Mouse (Mus musculus) myocyte (in vitro differentiated cells): Measurements from ENCODE around the gene Sel1l. TPM values are rescaled to one million over a fixed set of nuclear protein-coding genes. Genes with fewer than 3 reads are reported as not detected.
A peak's percentile ranks its signal among the peaks of the same experiment; 100 is the strongest.

Experiments
- H3K27me3 ChIP-seq: one replicate; pipeline ENCODE4 v1.6.1; 2011; ENCODE audit not compliant: control insufficient read depth, insufficient read depth, insufficient read length
- H3K36me3 ChIP-seq: one replicate; pipeline ENCODE4 v1.6.1; 2011; ENCODE audit not compliant: control insufficient read depth, insufficient read depth
- H3K4me2 ChIP-seq: one replicate; pipeline ENCODE4 v1.6.1; 2011; ENCODE audit warnings: low read depth, control low read depth
- H3K4me3 ChIP-seq: one replicate; pipeline ENCODE4 v1.5.1; 2011; ENCODE audit warnings: mild to moderate bottlenecking, control low read depth, moderate library complexity
- H3K79me2 ChIP-seq: one replicate; pipeline ENCODE4 v1.6.1; 2011; ENCODE audit not compliant: control insufficient read depth, insufficient read depth
- H3ac ChIP-seq: one replicate; pipeline ENCODE4 v1.6.1; 2011; ENCODE audit not compliant: control insufficient read depth, insufficient read length
- CEBPB ChIP-seq: IDR thresholded peaks from 2 replicates; pipeline ENCODE4 v1.6.1; 2011; ENCODE audit warnings: mild to moderate bottlenecking, moderate library complexity; ENCODE audit not compliant: poor library complexity, insufficient read depth, severe bottlenecking
- E2F4 ChIP-seq: IDR thresholded peaks from one replicate; pipeline ENCODE4 v1.6.1; 2011; ENCODE audit warnings: mild to moderate bottlenecking, control low read depth, moderate library complexity; ENCODE audit not compliant: insufficient read depth
- MAX ChIP-seq: IDR thresholded peaks from one replicate; pipeline ENCODE4 v1.6.1; 2011; ENCODE audit warnings: low read depth, mild to moderate bottlenecking, control low read depth
- MYOD1 ChIP-seq, 3 experiments: IDR thresholded peaks; one replicate each; pipeline ENCODE4 v1.6.1; 2011; ENCODE audit warnings: control low read depth in 2 of 3, low read depth in 2 of 3, mild to moderate bottlenecking in 2 of 3, moderate library complexity in 1 of 3; ENCODE audit not compliant: insufficient read length in 2 of 3, control insufficient read depth in 1 of 3
- MYOG ChIP-seq, 3 experiments: IDR thresholded peaks; one replicate each; pipeline ENCODE4 v1.6.1; 2011; ENCODE audit warnings: control low read depth in 2 of 3, low read depth in 2 of 3, mild to moderate bottlenecking in 2 of 3; ENCODE audit not compliant: insufficient read length in 2 of 3, control insufficient read depth in 1 of 3, insufficient read depth in 1 of 3
- POLR2A ChIP-seq: IDR thresholded peaks from one replicate; pipeline ENCODE4 v1.6.1; 2011; ENCODE audit warnings: low read depth, mild to moderate bottlenecking, control low read depth, moderate library complexity; ENCODE audit not compliant: insufficient read length
- POLR2AphosphoS2 ChIP-seq: IDR thresholded peaks from one replicate; pipeline ENCODE4 v1.6.1; 2011; ENCODE audit warnings: low read depth, control low read depth; ENCODE audit not compliant: insufficient read length
- REST ChIP-seq: IDR thresholded peaks from one replicate; pipeline ENCODE4 v1.6.1; 2011; ENCODE audit warnings: mild to moderate bottlenecking, control low read depth, moderate library complexity; ENCODE audit not compliant: insufficient read depth, insufficient read length
- SRF ChIP-seq: IDR thresholded peaks from one replicate; pipeline ENCODE4 v1.6.1; 2011; ENCODE audit warnings: low read depth; ENCODE audit not compliant: control insufficient read depth, insufficient read length
- TCF12 ChIP-seq: IDR thresholded peaks from one replicate; pipeline ENCODE4 v1.6.1; 2011; ENCODE audit warnings: mild to moderate bottlenecking, control low read depth; ENCODE audit not compliant: poor library complexity, insufficient read depth, severe bottlenecking
- TCF3 ChIP-seq: IDR thresholded peaks from one replicate; pipeline ENCODE4 v1.6.1; 2011; ENCODE audit warnings: low read depth, control low read depth; ENCODE audit not compliant: insufficient read length
- USF1 ChIP-seq: IDR thresholded peaks from one replicate; pipeline ENCODE4 v1.6.1; 2011; ENCODE audit warnings: low read depth, mild to moderate bottlenecking, control low read depth, moderate library complexity
- polyA plus RNA-seq: library from polyadenylated mRNA; unstranded; fragments of >200 nt; fragmentation: generic; extraction: Trizol; gene quantifications from one replicate; pipeline ENCODE4 v1.2.1, GENCODE M21; 2012; ENCODE audit warnings: missing spikeins

The Sel1l gene
- polyA plus RNA-seq, 1 experiment, result 54.2 TPM

- H3K4me2 ChIP-seq, result no peak overlapping the region
- H3ac ChIP-seq, result no peak overlapping the region
- H3K4me3 ChIP-seq, result no peak overlapping the region
- H3K36me3 ChIP-seq, result peaks cover 40% of the 10 kb centered on the region
- no peaks in the 10 kb centered on the region for H3K79me2 ChIP-seq
- no peak for TF ChIP-seq MYOD1 (IDR thresholded peaks at IDR 0.05; ENCODE audit: control insufficient read depth in 1 of 3, insufficient read length in 2 of 3, low read depth in 2 of 3)
- TF ChIP-seq E2F4, result no peak
- TF ChIP-seq TCF3, result no peak
- no peak for TF ChIP-seq REST
- no peak for TF ChIP-seq CEBPB
- H3K27me3 ChIP-seq, result no peaks in the 10 kb centered on the region
Observed at GRCm38 (mm10) chr12:91808911-91809310, 40.0 kb downstream of the Sel1l start.

- Histone ChIP-seq H3K4me2 (no peak overlapping the region), H3K27me3 (no peaks in the 10 kb centered on the region), H3K36me3 (peaks cover 33% of the 10 kb centered on the region), H3ac (no peak overlapping the region), H3K4me3 (no peak overlapping the region), H3K79me2 (no peaks in the 10 kb centered on the region)
- no peak for TF ChIP-seq MYOG (IDR thresholded peaks at IDR 0.05; ENCODE audit: control insufficient read depth in 1 of 3, insufficient read depth in 1 of 3, insufficient read length in 2 of 3, low read depth in 2 of 3)
- no peak for TF ChIP-seq MYOD1 (IDR thresholded peaks at IDR 0.05; ENCODE audit: control insufficient read depth in 1 of 3, insufficient read length in 2 of 3, low read depth in 2 of 3)
- TF ChIP-seq POLR2A, result no peak
- no peak for TF ChIP-seq POLR2AphosphoS2
- TF ChIP-seq MAX, result no peak
Observed at GRCm38 (mm10) chr12:91807761-91808160, 41.2 kb downstream of the Sel1l start.

- TF ChIP-seq MYOD1 (IDR thresholded peaks at IDR 0.05; ENCODE audit: control insufficient read depth in 1 of 3, insufficient read length in 2 of 3, low read depth in 2 of 3), result no peak
- TF ChIP-seq TCF12, result no peak
- TF ChIP-seq REST, result no peak
- no peak for TF ChIP-seq MAX
- no peak for TF ChIP-seq SRF
- no peak for TF ChIP-seq POLR2AphosphoS2
- no peak for TF ChIP-seq E2F4
- no peak for TF ChIP-seq MYOG (IDR thresholded peaks at IDR 0.05; ENCODE audit: control insufficient read depth in 1 of 3, insufficient read depth in 1 of 3, insufficient read length in 2 of 3, low read depth in 2 of 3)
- TF ChIP-seq CEBPB, result no peak
- no peak for TF ChIP-seq USF1
- TF ChIP-seq TCF3, result no peak
- no peak for TF ChIP-seq POLR2A
- Histone ChIP-seq H3K4me2 (no peak overlapping the region), H3K27me3 (no peaks in the 10 kb centered on the region), H3ac (no peak overlapping the region), H3K79me2 (no peaks in the 10 kb centered on the region), H3K4me3 (no peak overlapping the region), H3K36me3 (peaks cover 28% of the 10 kb centered on the region)
Observed at GRCm38 (mm10) chr12:91807095-91807494, 41.9 kb downstream of the Sel1l start.

GRCm38 (mm10) chr12:91804262-91804661 lies 44.7 kb downstream of the Sel1l start:
- no peak overlapping the region for H3K4me3 ChIP-seq
- no peak overlapping the region for H3ac ChIP-seq
- peaks cover 8% of the 10 kb centered on the region for H3K36me3 ChIP-seq
- no peaks in the 10 kb centered on the region for H3K79me2 ChIP-seq
- no peaks in the 10 kb centered on the region for H3K27me3 ChIP-seq
- TF ChIP-seq USF1 (no peak), TCF3 (no peak), E2F4 (no peak), SRF (no peak), MYOG (IDR thresholded peaks at IDR 0.05; ENCODE audit: control insufficient read depth in 1 of 3, insufficient read depth in 1 of 3, insufficient read length in 2 of 3, low read depth in 2 of 3) (no peak), CEBPB (no peak), POLR2AphosphoS2 (no peak), MYOD1 (IDR thresholded peaks at IDR 0.05; ENCODE audit: control insufficient read depth in 1 of 3, insufficient read length in 2 of 3, low read depth in 2 of 3) (no peak), POLR2A (no peak), MAX (no peak), TCF12 (no peak)
- H3K4me2 ChIP-seq, result no peak overlapping the region

GRCm38 (mm10) chr12:91803207-91803932 lies 45.6 kb downstream of the Sel1l start:
- H3K36me3 ChIP-seq, result no peaks in the 10 kb centered on the region
- no peak overlapping the region for H3K4me3 ChIP-seq
- no peaks in the 10 kb centered on the region for H3K27me3 ChIP-seq
- TF ChIP-seq USF1 (peak; percentile 15), SRF (no peak)
- no peak overlapping the region for H3ac ChIP-seq
- no peaks in the 10 kb centered on the region for H3K79me2 ChIP-seq
- no peak overlapping the region for H3K4me2 ChIP-seq
